Mouse (Mus musculus): ENCODE results near the gene Klc3.

Gene Klc3

DNA sequence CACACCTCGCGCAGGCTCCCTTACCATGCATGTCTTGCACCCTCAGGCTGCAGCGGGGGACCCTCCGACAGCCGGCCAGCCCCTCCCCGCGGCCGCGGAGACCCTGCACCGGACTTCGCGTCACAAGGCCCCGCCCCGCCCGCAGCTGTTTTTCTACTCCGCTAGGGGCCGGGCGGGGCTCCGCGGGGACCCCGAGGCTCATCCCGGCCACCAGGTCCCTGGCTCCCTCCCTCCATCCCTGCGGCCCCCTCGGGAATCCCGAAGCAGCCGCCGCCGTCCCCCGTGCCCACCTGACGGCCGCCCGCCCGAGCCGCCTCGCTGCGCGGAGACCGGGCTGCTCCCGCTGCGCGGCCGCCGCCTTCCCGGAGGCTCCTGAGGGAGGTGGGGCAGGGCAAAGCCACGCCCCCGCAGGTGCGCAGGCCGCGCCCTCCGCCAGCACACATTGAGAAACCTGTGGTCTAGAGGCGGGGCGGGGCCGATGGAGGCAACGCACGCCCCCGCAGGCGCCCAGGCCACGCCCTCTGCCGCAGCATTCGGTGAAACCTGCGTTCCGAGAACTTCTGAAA is at the start of gene Klc3:
Gene Klc3 (minus strand): TSS at position 374 of the 566 bp plus-strand sequence.
- no peaks in the 10 kb centered on the region for H3K36me3 ChIP-seq (ENCODE audit: insufficient read depth, low read length)
- peak within 1 kb of the TSS; percentile 89 for H3K4me3 ChIP-seq (replicated peaks; ENCODE audit: low read length)
- H3K27me3 ChIP-seq (ENCODE audit: insufficient read depth, low read length): peaks cover 32% of the 10 kb centered on the region
- H3K9me3 ChIP-seq (ENCODE audit: low read length): no peaks in the 10 kb centered on the region
- peaks cover 52% of the 10 kb centered on the region for H3K4me1 ChIP-seq (replicated peaks; ENCODE audit: low read depth, low read length)
- TF ChIP-seq NANOG (IDR thresholded peaks at IDR 0.05; ENCODE audit: borderline replicate concordance, low read length): no peak
- no peak for TF ChIP-seq CTCF (conservative IDR thresholded peaks at IDR 0.05; ENCODE audit: low read length)
- no peak for TF ChIP-seq POU5F1 (IDR thresholded peaks at IDR 0.05; ENCODE audit: borderline replicate concordance, low read length)

DNA sequence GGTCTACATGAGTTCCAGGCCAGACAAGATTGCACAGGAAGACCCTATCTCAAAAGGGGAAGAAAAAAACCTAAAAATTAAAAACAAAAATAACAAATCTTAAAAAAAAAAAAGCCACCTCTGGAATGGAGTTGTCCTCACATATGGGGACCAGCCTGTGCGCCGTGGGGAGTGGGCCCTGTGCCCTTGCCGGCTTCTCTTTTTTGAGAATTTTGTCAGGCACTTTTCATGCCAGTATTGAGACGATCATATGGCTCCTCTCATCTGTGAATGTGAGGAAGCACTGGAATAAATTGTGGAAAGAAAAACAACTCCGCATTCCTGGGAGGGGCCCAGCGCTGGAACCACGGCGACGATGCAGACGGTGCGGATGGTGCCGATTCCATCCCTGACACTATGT is 45.3 kb upstream of the Klc3 start:
- Histone ChIP-seq H3K9me3 (ENCODE audit: low read length) (no peaks in the 10 kb centered on the region), H3K4me1 (replicated peaks; ENCODE audit: low read depth, low read length) (peaks cover 34% of the 10 kb centered on the region), H3K27me3 (ENCODE audit: insufficient read depth, low read length) (no peaks in the 10 kb centered on the region), H3K4me3 (replicated peaks; ENCODE audit: low read length) (no peak overlapping the region), H3K36me3 (ENCODE audit: insufficient read depth, low read length) (peaks cover 49% of the 10 kb centered on the region)
- TF ChIP-seq CTCF (conservative IDR thresholded peaks at IDR 0.05; ENCODE audit: low read length): no peak
- TF ChIP-seq POU5F1 (IDR thresholded peaks at IDR 0.05; ENCODE audit: borderline replicate concordance, low read length): no peak
- TF ChIP-seq NANOG (IDR thresholded peaks at IDR 0.05; ENCODE audit: borderline replicate concordance, low read length): no peak

DNA sequence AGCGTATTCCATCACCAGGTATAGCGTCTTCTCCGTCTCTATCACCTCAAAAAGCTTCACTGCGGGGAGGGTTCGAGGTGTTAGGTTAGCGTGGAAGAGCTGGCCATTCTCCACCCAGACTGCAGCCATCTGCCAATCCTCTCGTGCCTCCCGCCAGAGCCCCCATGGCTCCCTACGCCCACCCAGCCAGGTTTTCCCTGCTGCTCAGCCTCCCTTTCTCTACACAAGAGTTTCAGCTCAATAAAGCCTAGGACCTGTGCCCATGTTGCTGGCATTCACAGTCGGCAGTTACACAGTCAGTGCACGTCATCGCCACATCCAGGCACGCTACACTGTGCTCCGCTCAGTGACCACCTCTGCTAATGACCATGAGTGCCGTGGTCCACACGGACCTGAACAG is 43.8 kb upstream of the Klc3 start:
- Histone ChIP-seq H3K4me3 (replicated peaks; ENCODE audit: low read length) (no peak overlapping the region), H3K4me1 (replicated peaks; ENCODE audit: low read depth, low read length) (peaks cover 27% of the 10 kb centered on the region), H3K36me3 (ENCODE audit: insufficient read depth, low read length) (peaks cover 54% of the 10 kb centered on the region), H3K27me3 (ENCODE audit: insufficient read depth, low read length) (no peaks in the 10 kb centered on the region), H3K9me3 (ENCODE audit: low read length) (no peaks in the 10 kb centered on the region)
- TF ChIP-seq NANOG (IDR thresholded peaks at IDR 0.05; ENCODE audit: borderline replicate concordance, low read length): no peak
- TF ChIP-seq POU5F1 (IDR thresholded peaks at IDR 0.05; ENCODE audit: borderline replicate concordance, low read length): no peak
- no peak for TF ChIP-seq CTCF (conservative IDR thresholded peaks at IDR 0.05; ENCODE audit: low read length)

DNA sequence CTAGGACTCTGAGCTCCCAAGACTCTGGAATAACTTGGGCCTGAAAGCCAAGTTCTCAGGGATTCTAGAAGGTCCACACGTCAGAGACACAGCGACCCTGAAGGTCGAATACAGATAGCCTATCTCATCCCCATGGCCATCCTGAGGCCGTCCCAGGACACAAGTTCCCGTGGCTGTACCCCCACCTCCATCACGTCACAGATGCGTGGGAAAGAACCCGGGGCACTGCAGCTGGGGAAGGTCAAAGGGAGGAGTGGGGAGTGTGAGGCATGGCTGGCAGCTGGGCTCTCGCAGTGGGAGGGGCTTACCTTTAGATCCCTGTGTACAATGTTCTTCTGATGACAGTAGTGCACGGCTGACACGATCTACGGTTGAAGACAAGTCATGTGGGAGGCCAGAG is 40.9 kb upstream of the Klc3 start:
- H3K36me3 ChIP-seq (ENCODE audit: insufficient read depth, low read length): peaks cover 70% of the 10 kb centered on the region
- H3K9me3 ChIP-seq (ENCODE audit: low read length): no peaks in the 10 kb centered on the region
- TF ChIP-seq CTCF (conservative IDR thresholded peaks at IDR 0.05; ENCODE audit: low read length) (no peak), POU5F1 (IDR thresholded peaks at IDR 0.05; ENCODE audit: borderline replicate concordance, low read length) (no peak), NANOG (IDR thresholded peaks at IDR 0.05; ENCODE audit: borderline replicate concordance, low read length) (no peak)
- no peaks in the 10 kb centered on the region for H3K27me3 ChIP-seq (ENCODE audit: insufficient read depth, low read length)
- no peak overlapping the region for H3K4me3 ChIP-seq (replicated peaks; ENCODE audit: low read length)
- H3K4me1 ChIP-seq (replicated peaks; ENCODE audit: low read depth, low read length): peaks cover 14% of the 10 kb centered on the region

DNA sequence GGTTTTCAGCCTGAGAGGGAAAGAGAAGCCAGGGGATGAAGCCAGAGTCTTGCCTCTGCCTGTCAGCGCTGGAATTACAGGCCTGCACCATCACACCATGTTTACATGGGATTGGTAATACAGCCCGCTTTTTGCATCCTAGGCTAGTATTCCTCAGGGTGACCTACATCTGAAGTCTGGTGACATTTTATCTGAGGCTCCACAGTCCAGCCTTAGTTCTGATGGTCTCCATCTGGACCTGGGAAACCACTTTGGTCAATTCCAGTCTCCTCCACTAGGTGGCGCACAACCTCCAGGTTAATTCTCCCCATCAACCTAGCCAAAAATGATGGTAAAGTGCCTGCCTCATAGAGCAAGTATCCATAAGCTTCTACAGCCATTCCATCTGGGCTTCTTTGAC is 39.4 kb upstream of the Klc3 start:
- no peaks in the 10 kb centered on the region for H3K27me3 ChIP-seq (ENCODE audit: insufficient read depth, low read length)
- no peak overlapping the region for H3K4me3 ChIP-seq (replicated peaks; ENCODE audit: low read length)
- H3K9me3 ChIP-seq (ENCODE audit: low read length): no peaks in the 10 kb centered on the region
- TF ChIP-seq CTCF (conservative IDR thresholded peaks at IDR 0.05; ENCODE audit: low read length) (peak; percentile 93), NANOG (IDR thresholded peaks at IDR 0.05; ENCODE audit: borderline replicate concordance, low read length) (no peak)
- peaks cover 69% of the 10 kb centered on the region for H3K36me3 ChIP-seq (ENCODE audit: insufficient read depth, low read length)
- peaks cover 9% of the 10 kb centered on the region for H3K4me1 ChIP-seq (replicated peaks; ENCODE audit: low read depth, low read length)

DNA sequence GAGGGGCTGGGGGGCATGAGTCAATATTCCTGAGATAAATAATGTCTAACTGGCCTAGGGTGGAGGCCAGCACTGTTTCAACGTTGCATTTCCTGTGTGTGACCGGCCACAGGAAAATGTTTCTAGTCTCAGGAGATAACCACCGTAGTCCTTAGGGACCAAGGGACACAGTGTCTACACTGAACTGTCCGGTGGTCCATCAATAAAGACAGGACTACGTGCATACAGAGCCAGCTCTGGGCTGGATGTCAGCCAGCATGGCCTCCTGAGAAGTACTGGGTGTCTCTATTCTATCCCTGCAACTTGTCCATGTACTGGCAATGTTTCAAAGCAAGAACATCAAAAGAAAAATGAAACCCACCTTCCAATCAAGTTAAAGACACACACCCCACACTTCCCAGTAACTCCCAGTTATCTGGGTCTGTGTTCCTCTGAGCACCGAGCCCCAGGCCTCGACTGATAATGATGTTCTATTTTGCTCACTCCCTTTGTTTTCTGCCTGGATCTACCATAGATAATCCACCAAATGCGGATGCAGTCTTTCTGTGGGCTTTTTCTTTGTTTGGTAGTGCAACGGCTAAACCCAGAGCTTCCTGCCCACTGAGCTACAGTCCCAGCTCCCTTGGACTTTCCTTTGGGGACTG is 37.7 kb upstream of the Klc3 start:
- TF ChIP-seq NANOG (IDR thresholded peaks at IDR 0.05; ENCODE audit: borderline replicate concordance, low read length) (no peak), CTCF (conservative IDR thresholded peaks at IDR 0.05; ENCODE audit: low read length) (no peak), POU5F1 (IDR thresholded peaks at IDR 0.05; ENCODE audit: borderline replicate concordance, low read length) (no peak)
- no peaks in the 10 kb centered on the region for H3K27me3 ChIP-seq (ENCODE audit: insufficient read depth, low read length)
- H3K4me3 ChIP-seq (replicated peaks; ENCODE audit: low read length): no peak overlapping the region
- H3K4me1 ChIP-seq (replicated peaks; ENCODE audit: low read depth, low read length): peaks cover 17% of the 10 kb centered on the region
- H3K36me3 ChIP-seq (ENCODE audit: insufficient read depth, low read length): peaks cover 71% of the 10 kb centered on the region
- no peaks in the 10 kb centered on the region for H3K9me3 ChIP-seq (ENCODE audit: low read length)

DNA sequence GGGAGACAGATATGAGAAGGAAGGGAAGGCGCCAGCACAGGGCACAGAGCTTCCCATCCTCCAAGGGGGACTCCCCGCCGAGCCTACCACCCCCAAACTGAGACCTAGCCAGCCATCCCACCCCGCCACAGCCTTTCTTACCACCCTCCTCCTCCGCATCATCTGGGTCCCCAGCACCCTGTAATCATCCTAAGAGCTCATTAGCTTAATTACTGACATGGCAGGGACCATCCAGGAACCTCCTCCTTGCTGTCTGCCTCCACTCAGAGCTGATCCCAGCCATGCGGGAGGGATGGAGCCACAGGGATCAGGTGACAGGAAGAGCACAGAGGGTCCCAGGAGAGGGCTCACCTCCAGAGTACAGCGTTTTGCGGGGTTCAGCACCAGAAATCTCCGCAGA is 33.1 kb upstream of the Klc3 start:
- no peak for TF ChIP-seq POU5F1 (IDR thresholded peaks at IDR 0.05; ENCODE audit: borderline replicate concordance, low read length)
- TF ChIP-seq CTCF (conservative IDR thresholded peaks at IDR 0.05; ENCODE audit: low read length): no peak
- no peak for TF ChIP-seq NANOG (IDR thresholded peaks at IDR 0.05; ENCODE audit: borderline replicate concordance, low read length)
- peaks cover 37% of the 10 kb centered on the region for H3K4me1 ChIP-seq (replicated peaks; ENCODE audit: low read depth, low read length)
- H3K4me3 ChIP-seq (replicated peaks; ENCODE audit: low read length): no peak overlapping the region
- H3K27me3 ChIP-seq (ENCODE audit: insufficient read depth, low read length): no peaks in the 10 kb centered on the region
- peaks cover 75% of the 10 kb centered on the region for H3K36me3 ChIP-seq (ENCODE audit: insufficient read depth, low read length)
- H3K9me3 ChIP-seq (ENCODE audit: low read length): peaks cover 10% of the 10 kb centered on the region

DNA sequence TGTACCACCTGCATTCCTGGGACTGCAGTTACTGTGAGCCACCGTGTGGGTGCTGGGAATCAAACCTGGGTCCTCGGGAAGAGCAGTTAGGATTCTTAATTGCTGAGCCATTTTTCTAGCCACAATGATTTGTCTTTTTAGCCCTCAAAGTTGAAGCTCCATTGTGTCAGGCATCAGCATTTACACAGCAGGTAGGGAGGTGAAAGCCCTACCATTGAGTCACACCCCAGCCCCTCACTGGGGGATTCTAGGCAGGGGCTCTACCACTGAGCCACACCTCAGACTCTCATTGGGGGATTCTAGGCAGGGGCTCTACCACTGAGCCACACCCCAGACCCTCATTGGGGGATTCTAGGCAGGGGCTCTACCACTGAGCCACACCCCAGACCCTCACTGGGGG is 32.4 kb upstream of the Klc3 start:
- no peak for TF ChIP-seq CTCF (conservative IDR thresholded peaks at IDR 0.05; ENCODE audit: low read length)
- TF ChIP-seq NANOG (IDR thresholded peaks at IDR 0.05; ENCODE audit: borderline replicate concordance, low read length): no peak
- TF ChIP-seq POU5F1 (IDR thresholded peaks at IDR 0.05; ENCODE audit: borderline replicate concordance, low read length): no peak
- H3K4me1 ChIP-seq (replicated peaks; ENCODE audit: low read depth, low read length): peaks cover 37% of the 10 kb centered on the region
- no peak overlapping the region for H3K4me3 ChIP-seq (replicated peaks; ENCODE audit: low read length)
- H3K36me3 ChIP-seq (ENCODE audit: insufficient read depth, low read length): peaks cover 76% of the 10 kb centered on the region
- no peaks in the 10 kb centered on the region for H3K27me3 ChIP-seq (ENCODE audit: insufficient read depth, low read length)
- peaks cover 10% of the 10 kb centered on the region for H3K9me3 ChIP-seq (ENCODE audit: low read length)

DNA sequence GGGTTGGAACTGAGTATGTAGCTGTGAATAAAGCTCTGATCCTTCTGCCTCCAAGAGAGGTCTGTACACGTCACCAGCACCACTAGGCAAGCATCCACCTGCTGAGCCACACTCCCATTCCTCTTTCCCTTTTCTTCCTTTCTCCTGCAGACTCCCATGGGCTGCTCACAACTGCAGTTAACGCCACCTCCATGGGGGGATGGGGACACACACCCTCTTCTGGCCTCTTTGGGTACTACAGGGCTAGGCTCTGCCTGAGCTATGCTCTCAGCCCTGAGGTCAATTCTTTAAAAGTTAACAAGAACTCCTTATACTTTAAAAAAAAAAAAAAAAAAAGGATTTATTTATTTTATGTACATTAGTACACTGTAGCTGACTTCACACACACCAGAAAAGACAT is 28.6 kb upstream of the Klc3 start:
- H3K9me3 ChIP-seq (ENCODE audit: low read length): peaks cover 10% of the 10 kb centered on the region
- peaks cover 10% of the 10 kb centered on the region for H3K27me3 ChIP-seq (ENCODE audit: insufficient read depth, low read length)
- no peak overlapping the region for H3K4me3 ChIP-seq (replicated peaks; ENCODE audit: low read length)
- H3K4me1 ChIP-seq (replicated peaks; ENCODE audit: low read depth, low read length): peaks cover 66% of the 10 kb centered on the region
- TF ChIP-seq CTCF (conservative IDR thresholded peaks at IDR 0.05; ENCODE audit: low read length): peak; percentile 73
- no peak for TF ChIP-seq NANOG (IDR thresholded peaks at IDR 0.05; ENCODE audit: borderline replicate concordance, low read length)
- TF ChIP-seq POU5F1 (IDR thresholded peaks at IDR 0.05; ENCODE audit: borderline replicate concordance, low read length): no peak
- peaks cover 75% of the 10 kb centered on the region for H3K36me3 ChIP-seq (ENCODE audit: insufficient read depth, low read length)
